ENCODE assay signal across 10 mouse cellular contexts in the genomic region with DNA sequence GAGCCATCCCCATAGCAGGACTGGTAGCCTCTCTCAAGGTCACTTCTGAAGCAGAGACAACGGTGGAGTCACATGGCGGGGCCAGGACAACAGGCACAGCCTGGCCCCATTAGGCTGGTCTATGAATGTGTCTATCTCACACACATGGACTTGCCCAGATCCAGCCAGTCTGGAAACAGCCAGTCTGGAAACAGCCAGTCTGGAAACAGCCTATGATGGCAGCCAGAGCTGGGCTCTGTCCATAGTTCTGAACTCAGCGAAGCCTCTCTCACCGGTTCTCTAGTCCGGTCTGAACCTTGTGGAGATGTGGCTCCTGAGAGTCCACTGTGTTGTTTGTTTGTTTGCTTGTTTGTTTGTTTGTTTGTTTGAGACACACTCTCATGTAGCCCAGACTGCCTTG. TPM values are rescaled to one million over a fixed set of nuclear protein-coding genes. Genes with fewer than 3 reads are reported as not detected.
DNase-seq lines count a peak whose midpoint lies in the region; ATAC-seq and TF ChIP-seq lines count a peak whose summit lies in the region.
"Had no signal": no experiment of that assay in that cellular context is flagged by ENCODE, and none has a peak within 500 bp of the region (broad histone marks: within the 10 kb centered on the region; RNA-seq: fewer than 3 reads in every experiment).

No protein-coding gene starts in this region.

- H3K4me1 ChIP-seq in intestine, embryonic 14.5 days (replicated peaks; ENCODE audit: control insufficient read depth, insufficient read depth, low read length), result no peaks in the 10 kb centered on the region
- H3K4me1 ChIP-seq in intestine, embryonic 15.5 days (replicated peaks), result no peaks in the 10 kb centered on the region

- no peak overlapping the region for H3K4me3 ChIP-seq in intestine, embryonic 14.5 days (ENCODE audit: low read depth, low read length)
- no peak overlapping the region for H3K4me3 ChIP-seq in intestine, embryonic 15.5 days (replicated peaks)
- H3K4me3 ChIP-seq in myocyte, result no peak overlapping the region
- H3K4me3 ChIP-seq: erythroblast, embryonic 14.5 days; neural tube, embryonic 12.5 days had no signal

- H3K27me3 ChIP-seq in intestine, embryonic 14.5 days (replicated peaks; ENCODE audit: control insufficient read depth, insufficient read depth, low read length), result no peaks in the 10 kb centered on the region
- 0 out of 2 replicates have a peak, but pooled peaks cover 3% of the 10 kb centered on the region for H3K27me3 ChIP-seq in intestine, embryonic 15.5 days (replicated peaks)
- no peaks in the 10 kb centered on the region for H3K27me3 ChIP-seq in myocyte (ENCODE audit: control insufficient read depth, insufficient read depth, insufficient read length)
- H3K27me3 ChIP-seq: neural tube, embryonic 12.5 days had no signal

- H3K9ac ChIP-seq in intestine, embryonic 14.5 days (ENCODE audit: low read length), result no peak overlapping the region
- H3K9ac ChIP-seq in intestine, embryonic 15.5 days, result no peak overlapping the region
- H3K9ac ChIP-seq: neural tube, embryonic 12.5 days had no signal

- H3ac ChIP-seq in myocyte (ENCODE audit: control insufficient read depth, insufficient read length), result no peak overlapping the region

- H3K79me2 ChIP-seq in myocyte (ENCODE audit: control insufficient read depth, insufficient read depth), result no peaks in the 10 kb centered on the region

- H3K27ac ChIP-seq in intestine, embryonic 14.5 days (ENCODE audit: low read depth), result no peak overlapping the region
- H3K27ac ChIP-seq in intestine, embryonic 15.5 days, result no peak overlapping the region
- H3K27ac ChIP-seq: neural tube, embryonic 12.5 days had no signal

- WGBS in intestine, embryonic 14.5 days, result 46% methylated on average over 5 of the region's 5 CpGs
- whole genome bisulfite sequencing in intestine, embryonic 15.5 days, result 39% methylated on average over 5 of the region's 5 CpGs

- ATAC-seq in intestine, embryonic 14.5 days (replicated peaks; ENCODE audit: low FRiP score, low TSS enrichment, low read depth), result peak; percentile 75
- ATAC-seq in intestine, embryonic 15.5 days, result no peak

- no peak for TF ChIP-seq POLR2A in myocyte (IDR thresholded peaks at IDR 0.05; ENCODE audit: insufficient read length, low read depth)

- H3K36me3 ChIP-seq in intestine, embryonic 14.5 days (ENCODE audit: control insufficient read depth, insufficient read depth, low read length), result no peaks in the 10 kb centered on the region
- no peaks in the 10 kb centered on the region for H3K36me3 ChIP-seq in intestine, embryonic 15.5 days
- H3K36me3 ChIP-seq in myocyte (ENCODE audit: control insufficient read depth, insufficient read depth), result no peaks in the 10 kb centered on the region
- H3K36me3 ChIP-seq: neural tube, embryonic 12.5 days had no signal

- no peaks in the 10 kb centered on the region for H3K9me3 ChIP-seq in intestine, embryonic 14.5 days (ENCODE audit: control insufficient read depth, low read length)
- H3K9me3 ChIP-seq in intestine, embryonic 15.5 days, result no peaks in the 10 kb centered on the region
- H3K9me3 ChIP-seq: neural tube, embryonic 12.5 days had no signal

- peak; percentile 63 for DNase-seq in intestine, embryonic 14.5 days (ENCODE audit: low spot score)
- DNase-seq in embryo, embryonic 10 days (ENCODE audit: low spot score), result peak; percentile 58
- DNase-seq in kidney, adult 18-20 months, result peak; percentile 23
- no peak for DNase-seq in frontal cortex, postnatal 14 days (ENCODE audit: low spot score in 2 of 2)
- no peak for DNase-seq in layer of hippocampus, adult 11-12 months (ENCODE audit: low spot score)
- DNase-seq: thymus, postnatal 4 days had no signal

- no peak overlapping the region for H3K4me2 ChIP-seq in intestine, embryonic 14.5 days (ENCODE audit: low read length)
- H3K4me2 ChIP-seq in intestine, embryonic 15.5 days (replicated peaks), result no peak overlapping the region
- H3K4me2 ChIP-seq in myocyte (ENCODE audit: low read depth), result no peak overlapping the region
- H3K4me2 ChIP-seq: neural tube, embryonic 12.5 days had no signal

TF ChIP-seq in myocyte, 11 proteins besides CTCF, POLR2A, EP300 and RAD21:
- no peak for TF ChIP-seq TCF12 (IDR thresholded peaks at IDR 0.05; ENCODE audit: insufficient read depth, poor library complexity, severe bottlenecking)
- no peak for TF ChIP-seq USF1 (IDR thresholded peaks at IDR 0.05; ENCODE audit: low read depth)
- peak; percentile 51 for TF ChIP-seq REST (IDR thresholded peaks at IDR 0.05; ENCODE audit: insufficient read depth, insufficient read length)
- no peak for TF ChIP-seq POLR2AphosphoS2 (IDR thresholded peaks at IDR 0.05; ENCODE audit: insufficient read length, low read depth)

RNA-seq across cellular contexts. Expression of a gene that starts 23.4 kb away (rescaled TPM):
- 18.4 and 19.1 TPM in 2 replicates for polyA plus RNA-seq in intestine, embryonic 14.5 days (2014; fragmentation: Nextera tagmentation; extraction: Ambion mirVana)
- 19.7 and 20.4 TPM in 2 replicates for polyA plus RNA-seq in intestine, embryonic 15.5 days (2015; fragmentation: Nextera tagmentation; extraction: Ambion mirVana)
- polyA plus RNA-seq in myocyte (2012; fragmentation: generic; extraction: Trizol), result 0.06 TPM

RNA-seq across cellular contexts. Expression of a gene that starts 31.3 kb away (rescaled TPM):
- 0.03 TPM in 1 of 2 replicates, not detected in the other for polyA plus RNA-seq in intestine, embryonic 14.5 days (2014; fragmentation: Nextera tagmentation; extraction: Ambion mirVana)
- 0.08 and 0.29 TPM in 2 replicates for polyA plus RNA-seq in intestine, embryonic 15.5 days (2015; fragmentation: Nextera tagmentation; extraction: Ambion mirVana)
- 0.07 TPM for polyA plus RNA-seq in myocyte (2012; fragmentation: generic; extraction: Trizol)

RNA-seq across cellular contexts. Expression of a gene that starts 53.0 kb away (rescaled TPM):
- 7.3 and 8.6 TPM in 2 replicates for polyA plus RNA-seq in intestine, embryonic 14.5 days (2014; fragmentation: Nextera tagmentation; extraction: Ambion mirVana)
- 6.9 and 7.3 TPM in 2 replicates for polyA plus RNA-seq in intestine, embryonic 15.5 days (2015; fragmentation: Nextera tagmentation; extraction: Ambion mirVana)
- polyA plus RNA-seq in myocyte (2012; fragmentation: generic; extraction: Trizol), result 1.4 TPM

Comparison
In these comparisons a context has a peak if more than half of its experiments do, and no peak if none do; other contexts are left out.
1. DNase-seq: peak in intestine, embryonic 14.5 days (single experiment), embryo, embryonic 10 days (single experiment) and kidney, adult 18-20 months (single experiment); none in frontal cortex, postnatal 14 days (0 of 2) and layer of hippocampus, adult 11-12 months (single experiment).
2. RNA of a gene that starts 23.4 kb away (polyA plus RNA-seq): 19.7 to 20.4 TPM in intestine, embryonic 15.5 days and 18.4 to 19.1 TPM in intestine, embryonic 14.5 days; 0.06 TPM in myocyte (single experiment); every median in the first group is over 10 times any median in the second.